Mouse (Mus musculus): ENCODE measurements around the gene Allc. TPM values are rescaled to one million over a fixed set of nuclear protein-coding genes. Genes with fewer than 3 reads are reported as not detected.

The Allc gene
- total RNA-seq, 2 experiments from 2014 or later, result 0.74 to 0.78 TPM

DNA sequence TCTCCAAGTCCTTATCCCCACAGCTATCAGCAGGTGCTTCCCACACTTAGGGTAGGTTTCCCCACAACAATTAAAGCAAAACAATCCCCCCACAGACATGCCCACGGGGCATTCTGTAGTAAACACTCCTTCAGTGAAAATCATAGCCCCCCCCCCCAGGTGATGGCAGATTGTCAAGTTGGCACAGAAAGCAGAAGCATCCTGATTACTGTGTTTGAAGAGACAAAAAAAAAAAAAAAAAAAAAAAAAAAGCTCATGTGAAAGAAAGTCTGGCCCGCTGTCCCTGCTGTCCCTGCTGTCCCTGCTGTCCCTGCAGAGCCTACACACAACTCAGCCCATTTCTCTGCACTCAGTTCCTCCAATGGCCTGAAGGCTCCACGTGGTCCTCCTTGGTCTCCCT, 1.7 kb upstream of the Allc start:
- DNase-seq (ENCODE audit: low spot score in 2 of 2), result no peak

DNA sequence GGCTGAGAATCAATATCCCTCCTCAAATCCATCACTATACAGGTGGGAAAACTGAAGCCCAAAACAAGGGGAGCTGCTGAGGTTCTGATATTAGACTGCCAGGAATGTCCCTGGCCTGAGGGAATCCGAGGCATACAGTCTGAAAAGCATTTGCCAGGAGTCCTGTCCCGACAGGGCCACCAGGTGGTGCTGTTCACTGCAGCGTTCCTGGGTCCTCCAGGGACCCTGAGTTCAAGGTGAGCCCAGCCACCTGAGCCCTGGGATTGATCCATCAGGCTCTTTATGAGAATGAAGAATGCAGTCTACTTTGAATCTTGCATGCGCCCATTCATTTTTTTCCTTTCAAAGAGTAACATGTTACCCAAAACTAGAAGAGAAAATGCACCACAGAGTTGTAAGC, 3.2 kb downstream of the Allc start:
- DNase-seq (ENCODE audit: low spot score in 2 of 2), result no peak

DNA sequence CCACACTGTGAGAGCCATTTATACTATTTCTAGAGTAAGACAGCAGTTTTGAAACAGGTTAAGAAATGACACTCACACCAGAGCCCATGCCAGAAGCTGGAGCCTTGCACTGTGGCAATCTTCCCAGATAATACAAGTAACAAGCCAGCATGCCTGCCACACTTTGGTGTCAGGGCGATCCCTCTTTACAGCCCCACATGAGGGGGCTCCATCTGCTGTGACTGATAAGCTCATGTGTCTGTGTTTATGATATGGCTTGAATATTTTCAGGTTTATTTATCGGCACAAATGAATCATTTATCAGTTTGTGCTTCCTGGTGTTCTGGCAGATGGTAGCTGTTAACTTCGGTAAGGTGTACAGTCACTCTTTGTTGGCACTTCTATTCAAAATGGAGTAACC, 4.2 kb downstream of the Allc start:
- DNase-seq (ENCODE audit: low spot score in 2 of 2), result no peak

DNA sequence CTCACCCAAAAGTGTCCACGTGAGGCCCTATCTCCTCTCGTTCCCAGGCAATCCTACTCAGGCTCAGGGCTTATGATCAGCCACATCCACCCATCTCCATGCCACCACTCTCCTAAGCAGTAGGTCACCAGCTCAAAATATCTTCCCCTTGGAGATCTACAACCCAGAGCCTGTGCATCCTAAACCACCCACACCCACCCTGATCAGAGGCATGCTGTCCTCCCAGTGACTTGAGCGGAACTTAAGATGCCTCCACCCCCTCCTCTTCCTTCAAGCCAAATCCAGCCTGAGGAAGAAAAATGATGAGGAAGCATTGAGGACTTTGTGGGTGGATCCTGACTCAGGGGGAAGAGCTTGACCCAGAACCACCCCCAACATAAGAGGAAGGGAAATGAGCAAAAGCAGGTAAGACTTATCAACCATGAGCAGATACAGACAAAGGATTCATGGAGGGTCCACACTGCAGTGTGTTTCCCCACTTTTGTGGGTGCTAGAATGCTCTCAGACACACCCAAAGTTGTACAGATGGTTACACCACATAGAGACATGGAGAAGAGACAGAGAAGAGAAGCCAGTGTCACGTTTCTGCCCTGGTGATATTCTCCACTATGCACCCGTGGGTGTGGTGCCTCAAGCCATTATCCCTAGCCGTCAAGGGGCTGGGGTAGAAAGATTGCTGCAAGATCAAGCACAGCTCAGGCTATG, 6.8 kb downstream of the Allc start:
- no peak for DNase-seq (ENCODE audit: low spot score in 2 of 2)

DNA sequence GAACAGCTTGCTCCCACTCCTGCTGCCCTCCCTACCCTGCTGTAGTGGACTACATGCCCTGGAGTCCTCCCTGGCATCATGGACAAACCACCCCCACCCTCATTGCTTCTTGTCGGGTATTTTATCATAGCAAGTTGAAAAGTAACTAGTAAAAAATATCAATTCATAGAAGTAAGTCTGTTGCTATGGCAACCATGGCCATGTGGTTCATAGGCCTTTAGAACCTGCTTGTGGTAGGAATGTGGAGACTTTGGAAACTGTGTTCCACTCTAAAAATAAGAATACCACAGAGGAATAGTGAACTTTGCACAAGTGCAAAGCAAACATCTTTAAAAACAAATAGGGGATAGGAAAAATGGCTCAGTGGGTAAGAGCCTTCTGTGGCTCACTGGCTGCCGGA, 10.1 kb downstream of the Allc start:
- DNase-seq (ENCODE audit: low spot score in 2 of 2), result no peak

DNA sequence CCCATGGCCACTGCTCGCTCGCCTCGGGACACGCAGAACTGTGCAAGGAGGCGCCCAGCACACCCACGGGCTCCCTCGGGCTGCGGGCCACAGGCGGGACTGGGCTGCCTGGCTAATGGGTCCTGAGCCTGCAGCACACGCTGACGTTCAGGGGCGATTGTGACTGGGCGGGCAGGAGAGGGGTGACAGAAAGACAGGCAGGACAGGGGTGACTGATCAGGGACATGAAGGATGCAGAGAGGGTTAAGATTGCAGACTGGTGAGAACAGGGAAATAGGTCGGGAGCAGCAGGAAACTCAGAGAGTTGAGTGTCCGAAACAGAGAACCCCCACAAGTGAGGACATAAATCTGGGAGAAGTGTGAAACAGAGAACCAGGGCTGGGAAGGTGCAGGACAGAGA, 30.0 kb downstream of the Allc start, which contains the start of gene Dcdc2c:
Gene Dcdc2c (minus strand): TSS at position 101 of the 400 bp plus-strand sequence.
- no peak for DNase-seq (ENCODE audit: low spot score in 2 of 2)

DNA sequence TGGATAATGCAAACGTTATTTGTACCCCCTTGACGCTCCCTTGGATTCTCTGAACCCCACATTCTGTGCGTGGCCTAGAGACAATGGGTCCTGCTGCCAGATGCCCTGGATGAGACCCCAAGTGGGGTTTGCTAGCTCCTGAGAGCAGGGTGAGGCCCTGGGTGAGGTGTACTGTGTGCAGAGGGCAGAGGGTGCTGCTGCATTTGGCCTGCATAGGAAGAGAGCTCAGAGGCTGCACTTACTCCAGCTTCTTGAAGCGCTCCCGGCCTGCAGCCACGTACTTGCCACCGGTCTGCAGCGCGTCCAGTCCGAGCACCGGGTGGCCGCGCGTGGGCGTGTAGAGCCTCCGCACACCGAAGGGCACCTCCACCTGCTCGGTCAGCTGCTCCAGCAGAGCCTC, 30.5 kb downstream of the Allc start:
- no peak for DNase-seq (ENCODE audit: low spot score in 2 of 2)

DNA sequence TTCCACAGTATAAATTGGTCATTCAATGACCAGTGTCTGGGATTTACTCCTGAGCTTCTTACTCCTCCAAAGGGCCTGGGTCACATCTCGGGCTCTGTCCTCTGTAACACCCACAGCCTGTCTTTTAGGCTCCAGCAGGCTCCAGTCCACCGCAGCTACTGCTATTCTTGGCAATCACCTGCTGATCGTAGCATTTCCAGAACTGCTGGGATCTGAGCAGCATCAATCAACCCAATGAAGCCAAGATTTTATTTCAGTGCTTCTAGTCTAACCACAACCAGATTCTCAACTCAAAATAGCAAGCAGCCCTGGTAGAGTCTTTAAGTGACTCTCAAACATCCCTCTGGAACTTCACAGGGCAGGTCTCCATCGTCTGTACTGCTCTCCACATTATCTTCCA, 33.4 kb downstream of the Allc start:
- no peak for DNase-seq (ENCODE audit: low spot score in 2 of 2)

DNA sequence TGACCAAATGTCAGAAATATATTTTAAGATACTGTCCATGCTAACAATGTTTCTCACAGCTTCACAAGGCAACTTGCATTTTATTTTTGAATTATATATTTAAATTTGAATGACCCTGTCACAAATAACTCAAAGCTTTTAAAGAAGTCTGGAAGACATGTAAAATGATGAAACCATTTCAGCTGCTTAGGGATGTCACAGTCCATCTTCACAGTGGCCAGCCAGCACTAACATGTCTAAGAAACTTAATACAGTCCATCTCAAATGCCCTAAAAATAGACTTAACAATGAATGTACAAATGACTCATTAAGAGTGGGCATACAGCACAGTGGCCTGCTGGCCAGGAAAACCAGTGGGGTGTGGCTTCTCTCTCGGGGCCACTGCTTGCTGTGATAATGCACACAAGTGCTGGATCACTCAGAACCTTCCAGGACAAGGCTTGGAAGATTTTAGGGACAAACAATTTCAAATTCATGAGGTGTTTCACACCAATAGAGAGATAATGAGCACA, 68.0 kb downstream of the Allc start:
- no peak for DNase-seq (ENCODE audit: low spot score in 2 of 2)

DNA sequence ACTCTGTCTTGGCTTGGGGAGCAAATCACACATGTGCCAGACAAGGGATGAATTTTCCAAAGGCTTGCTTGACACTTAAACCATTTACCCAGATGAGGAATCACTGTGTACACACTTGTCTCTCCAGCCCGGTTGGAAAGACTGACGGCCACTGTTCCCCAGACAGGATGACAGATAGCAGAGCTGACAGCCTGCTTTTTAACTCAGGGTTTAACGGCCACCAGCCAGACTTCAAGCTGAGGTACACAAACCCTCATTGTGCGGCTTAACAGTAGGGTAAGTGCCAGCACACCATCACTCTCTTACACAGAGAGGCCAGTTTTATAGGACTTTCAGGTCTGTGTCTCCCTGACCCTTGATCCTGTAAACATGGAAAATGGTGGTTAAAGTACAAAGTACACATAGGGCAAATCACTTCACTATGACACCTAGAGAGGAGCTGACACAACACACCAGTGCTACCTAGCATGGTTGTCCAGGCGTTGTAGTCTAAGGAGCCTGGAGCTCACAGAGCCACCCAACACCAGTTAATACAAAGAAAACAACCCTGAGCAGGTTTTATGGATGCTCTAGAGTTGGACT, 72.5 kb downstream of the Allc start:
- DNase-seq (ENCODE audit: low spot score in 2 of 2), result no peak

Other genes starting within 250 kb of the Allc start
- gene Dcdc2c, start 30.1 kb downstream of the Allc start, total RNA-seq (2021), result under 1 TPM; 0.21 to 0.95 TPM
- under 1 TPM; 0.69 to 0.88 TPM for gene Colec11, start 40.9 kb upstream of the Allc start, total RNA-seq (2021)
- gene Rps7, start 53.4 kb upstream of the Allc start, total RNA-seq (2021), result 100 to 1,000 TPM; 273 to 291 TPM
- gene Rnaseh1, start 67.1 kb upstream of the Allc start, total RNA-seq (2021), result 10 to 100 TPM; 11.4 to 14.5 TPM
- gene Adi1, start 92.7 kb upstream of the Allc start, total RNA-seq (2021), result 10 to 100 TPM; 17.3 to 23.8 TPM
- gene Trappc12, start 167.9 kb upstream of the Allc start, total RNA-seq (2021), result 10 to 100 TPM; 51.3 to 52.7 TPM
- 10 to 100 TPM; 41.9 to 47.9 TPM for gene Eipr1, start 169.3 kb upstream of the Allc start, total RNA-seq (2021)

Data from layer of hippocampus, postnatal 14 days (tissue).